Mouse (Mus musculus): Measurements from ENCODE around the gene Mybphl. TPM values are rescaled to one million over a fixed set of nuclear protein-coding genes. Genes with fewer than 3 reads are reported as not detected.

The Mybphl gene
- total and polyA plus RNA-seq, 2 experiments from 2014 or later = 49.3 to 90.0 TPM

DNA sequence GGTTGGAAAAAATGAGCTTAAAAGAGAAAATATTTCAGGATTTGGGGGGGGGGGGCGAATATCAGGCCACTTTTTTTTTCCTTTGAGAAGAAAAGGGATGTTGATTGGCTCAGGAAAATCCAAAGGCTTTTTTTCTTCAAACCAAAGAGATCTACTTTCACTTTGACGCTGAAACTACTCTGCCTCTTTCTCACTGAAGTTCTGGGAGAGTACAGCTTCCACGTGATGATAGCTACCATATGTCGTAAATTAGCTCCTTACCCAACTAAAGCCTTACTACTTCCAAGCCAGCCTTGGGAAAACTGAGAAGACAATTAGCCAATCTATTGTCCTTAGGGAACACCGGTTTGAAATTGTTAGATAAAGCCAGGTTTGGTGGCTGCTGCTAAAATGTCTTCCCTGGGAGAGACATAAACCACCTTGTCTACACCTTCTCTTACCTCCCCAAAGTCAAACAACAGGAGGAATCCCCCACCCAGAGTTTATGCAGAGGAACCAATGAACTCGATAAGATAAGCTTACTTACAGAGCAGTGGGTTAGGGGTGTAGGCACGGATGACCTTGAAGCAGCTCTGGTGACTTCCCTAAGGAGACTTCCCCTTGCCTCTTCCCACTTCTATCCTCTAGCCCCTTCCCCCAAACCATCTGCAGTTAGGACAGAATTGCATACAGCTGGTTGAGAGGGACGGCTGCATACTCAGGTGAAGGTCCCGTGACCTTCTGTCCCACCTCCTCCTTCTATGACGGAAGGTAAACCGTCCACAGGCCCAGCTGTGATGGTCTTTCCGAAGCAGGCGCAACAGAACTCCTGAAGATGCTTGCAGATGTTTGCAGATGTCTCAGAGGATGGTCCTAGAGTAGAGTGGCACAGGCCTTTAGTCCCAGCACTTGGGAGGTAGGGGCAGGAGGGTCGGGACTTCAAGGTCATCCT lies 17.5 kb downstream of the Mybphl start:
- WGBS = 53% methylated on average over 14 of the region's 14 CpGs
- H3K27ac ChIP-seq (ENCODE audit: low read depth) = peak overlapping the region; percentile 31
- no peaks in the 10 kb centered on the region; the same call in 1 of the 2 replicates for H3K36me3 ChIP-seq (replicated peaks; ENCODE audit: control insufficient read depth, insufficient read depth, low read length)
- no peaks in the 10 kb centered on the region for H3K9me3 ChIP-seq (replicated peaks; ENCODE audit: control insufficient read depth, low read length)
- TF ChIP-seq EP300 (IDR thresholded peaks at IDR 0.05; ENCODE audit: low read depth) (no peak), CTCF (IDR thresholded peaks at IDR 0.05; ENCODE audit: low read depth) (no peak)
- peaks cover 16% of the 10 kb centered on the region for H3K4me1 ChIP-seq (ENCODE audit: control insufficient read depth, insufficient read depth)
- H3K9ac ChIP-seq (replicated peaks; ENCODE audit: low read depth, low read length) = no peak overlapping the region
- H3K4me2 ChIP-seq (ENCODE audit: low read depth, low read length) = peak overlapping the region; percentile 33
- H3K4me3 ChIP-seq (ENCODE audit: low read depth, low read length) = peak overlapping the region; percentile 11
- no peak for ATAC-seq (ENCODE audit: insufficient read depth, low read depth)
- DNase-seq (ENCODE audit: low spot score) = peak; percentile 35
- no peaks in the 10 kb centered on the region for H3K27me3 ChIP-seq (ENCODE audit: control insufficient read depth, insufficient read depth, low read length)

DNA sequence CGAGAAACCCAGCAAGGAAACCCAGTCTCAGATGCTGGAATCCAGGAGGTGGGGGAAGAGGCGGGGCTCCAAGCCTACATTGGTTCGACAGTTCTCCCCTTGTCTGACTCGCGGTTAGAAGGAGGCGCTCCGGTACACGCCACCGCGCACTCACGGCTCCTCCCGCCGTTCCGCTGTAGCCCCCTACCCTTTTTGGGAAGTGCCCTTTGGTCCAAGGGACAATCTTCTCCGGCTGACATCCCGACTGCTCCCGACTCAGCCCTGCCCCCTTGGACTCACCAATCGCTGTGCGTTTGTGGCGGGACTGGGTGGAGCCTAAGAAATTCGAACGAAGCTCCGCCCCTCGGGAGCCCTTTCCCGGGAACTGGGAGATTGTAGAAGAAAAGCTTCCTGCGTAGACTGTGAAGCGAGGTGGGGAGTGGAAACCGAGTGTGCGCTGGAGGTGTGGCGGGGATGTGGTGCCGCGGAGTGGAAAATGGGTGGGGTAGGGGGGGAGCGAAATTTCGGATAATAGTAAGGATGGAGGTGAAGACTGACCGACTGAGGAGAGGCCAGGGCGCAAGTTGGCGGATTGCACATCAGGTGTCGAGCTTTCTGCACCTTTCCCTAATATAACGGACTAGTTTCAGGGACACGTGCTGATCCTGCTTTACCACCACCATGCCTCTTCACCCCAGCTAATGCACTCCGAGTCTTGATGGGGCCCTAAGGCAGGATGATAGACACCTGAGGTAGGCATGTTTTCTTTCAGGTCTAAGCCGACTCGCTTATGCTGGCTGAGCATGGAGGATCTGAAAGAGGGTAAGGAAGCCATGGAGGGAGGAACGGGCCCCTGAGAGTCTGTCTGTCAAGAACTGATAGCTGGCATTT lies 19.0 kb downstream of the Mybphl start, which contains the start of gene Psrc1:
Gene Psrc1 (plus strand): TSS at position 355 of the 870 bp plus-strand sequence.
- no peaks in the 10 kb centered on the region for H3K27me3 ChIP-seq (ENCODE audit: control insufficient read depth, insufficient read depth, low read length)
- H3K9ac ChIP-seq (replicated peaks; ENCODE audit: low read depth, low read length) = peak within 1 kb of the TSS; percentile 43; the same call in 1 of the 2 replicates
- DNase-seq (ENCODE audit: low spot score) = peak; percentile 94
- peak within 1 kb of the TSS; percentile 31; the same call in 1 of the 2 replicates for H3K27ac ChIP-seq (ENCODE audit: low read depth)
- WGBS = 2% methylated on average over 44 of the region's 44 CpGs
- H3K4me2 ChIP-seq (ENCODE audit: low read depth, low read length) = peak within 1 kb of the TSS; percentile 75
- peak within 1 kb of the TSS; percentile 62 for H3K4me3 ChIP-seq (ENCODE audit: low read depth, low read length)
- H3K9me3 ChIP-seq (replicated peaks; ENCODE audit: control insufficient read depth, low read length) = no peaks in the 10 kb centered on the region
- ATAC-seq (ENCODE audit: insufficient read depth, low read depth) = peak; percentile 87
- TF ChIP-seq CTCF (IDR thresholded peaks at IDR 0.05; ENCODE audit: low read depth) = no peak
- H3K4me1 ChIP-seq (ENCODE audit: control insufficient read depth, insufficient read depth) = peaks cover 16% of the 10 kb centered on the region
- no peaks in the 10 kb centered on the region; the same call in 1 of the 2 replicates for H3K36me3 ChIP-seq (replicated peaks; ENCODE audit: control insufficient read depth, insufficient read depth, low read length)

DNA sequence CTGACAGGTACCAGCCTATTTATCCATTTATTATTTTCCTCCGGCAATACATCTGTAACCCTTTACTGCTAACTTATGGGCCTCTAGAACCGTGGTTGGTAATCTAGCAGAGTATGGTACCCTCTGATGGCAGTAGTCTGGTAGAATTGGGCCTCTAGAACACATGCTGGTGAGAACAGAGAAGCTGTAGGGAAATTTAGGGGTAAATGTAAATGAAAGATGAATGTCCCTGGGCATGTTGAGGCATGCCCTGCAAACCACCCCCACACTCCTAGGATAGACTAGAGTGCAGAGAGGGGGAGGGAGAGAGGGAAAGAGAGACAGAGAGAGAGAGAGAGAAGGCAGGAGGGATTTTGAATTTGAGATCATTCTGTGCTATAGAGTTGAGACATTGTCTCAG lies 19.7 kb downstream of the Mybphl start:
- no peaks in the 10 kb centered on the region for H3K27me3 ChIP-seq (ENCODE audit: control insufficient read depth, insufficient read depth, low read length)
- TF ChIP-seq CTCF (IDR thresholded peaks at IDR 0.05; ENCODE audit: low read depth) (no peak), EP300 (IDR thresholded peaks at IDR 0.05; ENCODE audit: low read depth) (no peak)
- H3K4me2 ChIP-seq (ENCODE audit: low read depth, low read length) = peak overlapping the region; percentile 75
- no peaks in the 10 kb centered on the region for H3K9me3 ChIP-seq (replicated peaks; ENCODE audit: control insufficient read depth, low read length)
- ATAC-seq (ENCODE audit: insufficient read depth, low read depth) (no peak), DNase-seq (ENCODE audit: low spot score) (no peak)
- H3K36me3 ChIP-seq (replicated peaks; ENCODE audit: control insufficient read depth, insufficient read depth, low read length) = no peaks in the 10 kb centered on the region; the same call in 1 of the 2 replicates
- no peak overlapping the region for H3K27ac ChIP-seq (ENCODE audit: low read depth)
- peaks cover 16% of the 10 kb centered on the region for H3K4me1 ChIP-seq (ENCODE audit: control insufficient read depth, insufficient read depth)
- WGBS = 53% methylated on average over 2 of the region's 2 CpGs
- no peak overlapping the region; the same call in 1 of the 2 replicates for H3K9ac ChIP-seq (replicated peaks; ENCODE audit: low read depth, low read length)
- peak overlapping the region; percentile 62 for H3K4me3 ChIP-seq (ENCODE audit: low read depth, low read length)

DNA sequence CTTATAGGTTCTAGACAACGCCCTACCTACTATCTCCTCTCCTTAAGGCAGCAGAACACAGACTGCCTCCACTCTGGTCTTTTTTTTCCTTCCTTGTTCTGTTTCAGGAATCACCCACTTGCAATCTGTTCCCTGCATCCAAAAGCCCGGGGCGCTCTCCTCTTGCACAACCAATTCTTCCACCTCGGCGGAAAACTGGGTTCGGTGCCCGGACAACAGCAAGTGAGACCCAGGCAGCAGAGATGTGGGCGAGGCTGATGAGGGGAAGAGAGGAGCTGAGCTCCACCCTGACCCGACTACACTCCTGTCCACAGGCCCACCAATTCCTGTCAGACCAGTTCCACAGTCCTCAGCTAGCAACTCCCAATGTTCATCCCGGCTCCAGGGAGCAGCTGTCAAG lies 21.5 kb downstream of the Mybphl start:
- WGBS = 94% methylated on average over 10 of the region's 10 CpGs
- no peak overlapping the region for H3K4me2 ChIP-seq (ENCODE audit: low read depth, low read length)
- H3K4me1 ChIP-seq (ENCODE audit: control insufficient read depth, insufficient read depth) = peaks cover 16% of the 10 kb centered on the region
- H3K36me3 ChIP-seq (replicated peaks; ENCODE audit: control insufficient read depth, insufficient read depth, low read length) = no peaks in the 10 kb centered on the region; the same call in 1 of the 2 replicates
- TF ChIP-seq EP300 (IDR thresholded peaks at IDR 0.05; ENCODE audit: low read depth) (no peak), CTCF (IDR thresholded peaks at IDR 0.05; ENCODE audit: low read depth) (no peak)
- ATAC-seq (ENCODE audit: insufficient read depth, low read depth) (no peak), DNase-seq (ENCODE audit: low spot score) (no peak)
- H3K9ac ChIP-seq (replicated peaks; ENCODE audit: low read depth, low read length) = no peak overlapping the region
- no peak overlapping the region for H3K27ac ChIP-seq (ENCODE audit: low read depth)
- H3K9me3 ChIP-seq (replicated peaks; ENCODE audit: control insufficient read depth, low read length) = no peaks in the 10 kb centered on the region
- no peak overlapping the region for H3K4me3 ChIP-seq (ENCODE audit: low read depth, low read length)
- no peaks in the 10 kb centered on the region for H3K27me3 ChIP-seq (ENCODE audit: control insufficient read depth, insufficient read depth, low read length)

DNA sequence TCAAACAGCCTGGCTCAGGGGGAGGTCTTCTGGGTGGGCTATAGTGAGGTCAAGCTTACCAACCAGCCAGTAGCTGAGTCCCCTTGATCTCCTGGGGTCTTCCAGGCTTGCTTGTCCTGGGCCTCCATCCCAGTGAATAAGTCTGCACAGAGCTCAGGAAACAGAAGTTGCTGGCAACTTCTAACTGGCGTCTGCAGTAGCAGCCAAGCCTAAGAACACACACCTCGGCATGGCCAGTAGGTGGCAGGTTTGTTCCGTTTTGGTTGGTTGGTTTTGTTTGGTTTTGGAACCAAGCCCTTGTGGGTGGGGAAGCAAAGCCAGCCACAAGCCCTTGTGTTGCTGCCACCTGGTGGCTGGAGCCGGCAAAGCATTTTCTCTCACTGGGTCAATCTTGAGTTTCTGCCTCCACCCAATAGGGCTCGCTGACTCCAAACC lies 24.4 kb downstream of the Mybphl start:
- H3K9me3 ChIP-seq (replicated peaks; ENCODE audit: control insufficient read depth, low read length) = no peaks in the 10 kb centered on the region
- DNase-seq (ENCODE audit: low spot score) (peak; percentile 92), ATAC-seq (ENCODE audit: insufficient read depth, low read depth) (peak; percentile 87)
- 1% methylated on average over 5 of the region's 5 CpGs for WGBS
- peaks cover 2% of the 10 kb centered on the region; the same call in 1 of the 2 replicates for H3K4me1 ChIP-seq (ENCODE audit: control insufficient read depth, insufficient read depth)
- H3K4me3 ChIP-seq (ENCODE audit: low read depth, low read length) = no peak overlapping the region
- TF ChIP-seq CTCF (IDR thresholded peaks at IDR 0.05; ENCODE audit: low read depth) (peak; percentile 99), EP300 (IDR thresholded peaks at IDR 0.05; ENCODE audit: low read depth) (no peak)
- H3K9ac ChIP-seq (replicated peaks; ENCODE audit: low read depth, low read length) = no peak overlapping the region
- no peak overlapping the region; the same call in 1 of the 2 replicates for H3K27ac ChIP-seq (ENCODE audit: low read depth)
- no peaks in the 10 kb centered on the region; the same call in 1 of the 2 replicates for H3K36me3 ChIP-seq (replicated peaks; ENCODE audit: control insufficient read depth, insufficient read depth, low read length)
- H3K4me2 ChIP-seq (ENCODE audit: low read depth, low read length) = peak overlapping the region; percentile 42; the same call in 1 of the 2 replicates
- no peaks in the 10 kb centered on the region for H3K27me3 ChIP-seq (ENCODE audit: control insufficient read depth, insufficient read depth, low read length)
